Mouse (Mus musculus) G1E (cell line): ENCODE measurements around the gene Mmaa.

Experiments used
- CTCF ChIP-seq: IDR thresholded peaks from 2 replicates; pipeline ENCODE4 v1.5.1; 2012; ENCODE audit warnings: low read depth, low read length, inconsistent platforms, mixed read lengths
- GATA1 ChIP-seq: IDR thresholded peaks from 2 replicates; pipeline ENCODE4 v1.6.1; 2012; ENCODE audit warnings: borderline replicate concordance, low read length, inconsistent platforms, mixed read lengths
- TAL1 ChIP-seq: conservative IDR thresholded peaks from 2 replicates; pipeline ENCODE4 v1.6.1; 2012; ENCODE audit warnings: low read depth, low read length, inconsistent platforms, mixed read lengths

DNA sequence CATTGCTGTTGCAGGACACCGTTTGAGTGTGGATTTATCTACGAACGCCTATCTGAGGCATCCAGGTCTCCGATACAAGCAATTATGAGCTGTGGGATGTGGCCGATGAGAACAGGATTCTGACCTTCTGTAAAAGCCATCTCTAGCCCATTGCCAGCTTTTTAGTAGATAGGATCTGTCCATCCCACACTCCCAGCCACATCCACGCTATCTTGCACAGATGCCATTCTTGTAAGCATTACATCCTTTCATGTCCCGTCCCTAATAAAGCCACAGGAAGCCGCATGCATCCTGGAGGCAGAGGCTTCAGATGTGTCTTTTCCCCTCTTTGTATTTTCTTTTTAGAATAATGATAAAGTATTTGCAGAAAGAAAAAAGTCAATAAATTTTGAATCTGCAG lies 46.5 kb upstream of the Mmaa start:
- TF ChIP-seq CTCF (no peak), GATA1 (no peak), TAL1 (no peak)
